Mouse (Mus musculus) T-helper 1 cell (primary cell): ENCODE results near the gene Gm2431.

ENCODE experiments used
- in situ Hi-C: fragments of 300-600 bp; cut with MboI, MseI; formaldehyde crosslinking; loops from one replicate; pipeline ENCODE4 v1.15.1; 2025; ENCODE audit warnings: high pct_unique_total_duplicates

Gm2431 gene

DNA sequence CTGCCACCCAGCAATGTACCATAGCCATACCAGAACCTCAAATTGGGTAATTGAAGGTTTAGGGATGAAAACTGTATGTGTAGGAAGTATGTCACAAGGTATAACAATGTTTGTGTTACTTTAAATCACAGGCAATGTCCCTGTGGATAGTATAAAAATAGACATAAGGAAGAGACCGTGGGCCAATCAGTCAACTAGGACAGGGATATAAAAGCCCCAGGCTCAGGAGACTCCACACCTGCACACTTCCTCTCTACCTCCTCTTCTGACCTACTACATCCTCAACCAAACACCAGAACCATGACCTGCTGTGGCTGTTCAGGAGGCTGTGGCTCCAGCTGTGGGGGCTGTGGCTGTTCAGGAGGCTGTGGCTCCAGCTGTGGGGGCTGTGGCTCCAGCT is 46.6 kb downstream of the Gm2431 start, which contains the start of gene Gm7579:
Gene Gm7579 (plus strand): TSS at position 301 of the 400 bp plus-strand sequence.
- in situ Hi-C loops, result no loop called here
